ENCODE assay signal across 12 mouse cellular contexts in genomic region chr9:23242911-23243310, GRCm38 (mm10). TPM values are rescaled to one million over a fixed set of nuclear protein-coding genes. Genes with fewer than 3 reads are reported as not detected.
DNase-seq lines count a peak whose midpoint lies in the region; ATAC-seq and TF ChIP-seq lines count a peak whose summit lies in the region.
"Had no signal": no experiment of that assay in that cellular context is flagged by ENCODE, and none has a peak within 500 bp of the region (broad histone marks: within the 10 kb centered on the region; RNA-seq: fewer than 3 reads in every experiment).

No protein-coding gene starts in this region.

- H3K4me2 ChIP-seq in forebrain, embryonic 12.5 days: no peak overlapping the region
- H3K4me2 ChIP-seq: hindbrain, embryonic 13.5 days; neural tube, embryonic 12.5 days; stomach, embryonic 15.5 days had no signal

- WGBS in forebrain, embryonic 12.5 days: 86% methylated on average over 3 of the region's 3 CpGs

- H3K36me3 ChIP-seq in forebrain, embryonic 12.5 days (replicated peaks): no peaks in the 10 kb centered on the region
- H3K36me3 ChIP-seq: hindbrain, embryonic 13.5 days; neural tube, embryonic 12.5 days; stomach, embryonic 15.5 days had no signal

- DNase-seq in adrenal gland, adult (ENCODE audit: inconsistent age in 2 of 2, low spot score in 1 of 2): peak; percentile 27 to 59
- no peak for DNase-seq in adrenal gland, adult 18-20 months (ENCODE audit: low spot score in 2 of 2)
- DNase-seq in heart, postnatal 4 days: peak; percentile 34
- no peak for DNase-seq in heart, postnatal 25 days (ENCODE audit: low spot score)
- DNase-seq in 3T3-L1 (ENCODE audit: low read depth, low spot score): peak; percentile 89
- peak; percentile 39 to 62 for DNase-seq in layer of hippocampus, adult 2 months (ENCODE audit: low spot score in 2 of 2)

- no peak overlapping the region for H3K4me3 ChIP-seq in layer of hippocampus, adult 2 months
- H3K4me3 ChIP-seq in forebrain, embryonic 12.5 days (replicated peaks): no peak overlapping the region
- H3K4me3 ChIP-seq: hindbrain, embryonic 13.5 days; neural tube, embryonic 12.5 days; stomach, embryonic 15.5 days had no signal

- H3K27me3 ChIP-seq in forebrain, embryonic 12.5 days: peaks cover 8% of the 10 kb centered on the region; the same call in 1 of the 2 replicates
- H3K27me3 ChIP-seq: neural tube, embryonic 12.5 days; Patski; stomach, embryonic 15.5 days had no signal

- intact Hi-C loops in heart, postnatal 25 days (cut with DNase I): loop anchor here (10.0 kb wide), 1 partner anchor 538 kb away; no protein-coding TSS in a partner anchor

- H3K4me1 ChIP-seq in forebrain, embryonic 12.5 days: no peaks in the 10 kb centered on the region
- H3K4me1 ChIP-seq: stomach, embryonic 15.5 days had no signal

- no peak for ATAC-seq in forebrain, embryonic 12.5 days (ENCODE audit: low FRiP score)
- ATAC-seq in monocyte, adult 5-6 weeks (replicated peaks; ENCODE audit: insufficient number of reproducible peaks, low FRiP score, low TSS enrichment, poor library complexity, severe bottlenecking): no peak
- ATAC-seq: Patski had no signal

- no peak for TF ChIP-seq CTCF in layer of hippocampus, adult 2 months (conservative IDR thresholded peaks at IDR 0.05)

- no peak overlapping the region for H3K9ac ChIP-seq in forebrain, embryonic 12.5 days
- H3K9ac ChIP-seq: hindbrain, embryonic 13.5 days; neural tube, embryonic 12.5 days; stomach, embryonic 15.5 days had no signal

- H3K27ac ChIP-seq in layer of hippocampus, adult 2 months: no peak overlapping the region
- no peak overlapping the region for H3K27ac ChIP-seq in forebrain, embryonic 12.5 days
- H3K27ac ChIP-seq: hindbrain, embryonic 13.5 days; neural tube, embryonic 12.5 days; stomach, embryonic 15.5 days had no signal

- H3K9me3 ChIP-seq in forebrain, embryonic 12.5 days: no peaks in the 10 kb centered on the region
- H3K9me3 ChIP-seq: hindbrain, embryonic 13.5 days; neural tube, embryonic 12.5 days; stomach, embryonic 15.5 days had no signal

RNA-seq across cellular contexts. Expression of gene Bmper, which starts 20.0 kb away (rescaled TPM):
- 1 to 10 TPM; 1.0 to 2.2 TPM for total RNA-seq in adrenal gland, adult 18-20 months (2021)
- 1 to 10 TPM; 3.2 to 3.3 TPM for total RNA-seq in heart, postnatal 4 days (2021)
- total RNA-seq in heart, postnatal 25 days (2021): 1 to 10 TPM; 3.6 to 5.1 TPM
- 1 to 10 TPM; 3.2 to 4.6 TPM for total RNA-seq in layer of hippocampus, adult 2 months (2021)
- 13.5 and 14.0 TPM in 2 replicates for polyA plus RNA-seq in forebrain, embryonic 12.5 days (2016; fragmentation: Nextera tagmentation; extraction: Ambion mirVana)
- not detected in 3 replicates for total RNA-seq in monocyte, adult 5-6 weeks (2017)

Comparison
In these comparisons a context has a peak if more than half of its experiments do, and no peak if none do; other contexts are left out.
1. DNase-seq: peak in adrenal gland, adult (2 of 2), heart, postnatal 4 days (single experiment), 3T3-L1 (single experiment) and layer of hippocampus, adult 2 months (2 of 2); none in adrenal gland, adult 18-20 months (0 of 2) and heart, postnatal 25 days (single experiment).